In the genomic region with DNA sequence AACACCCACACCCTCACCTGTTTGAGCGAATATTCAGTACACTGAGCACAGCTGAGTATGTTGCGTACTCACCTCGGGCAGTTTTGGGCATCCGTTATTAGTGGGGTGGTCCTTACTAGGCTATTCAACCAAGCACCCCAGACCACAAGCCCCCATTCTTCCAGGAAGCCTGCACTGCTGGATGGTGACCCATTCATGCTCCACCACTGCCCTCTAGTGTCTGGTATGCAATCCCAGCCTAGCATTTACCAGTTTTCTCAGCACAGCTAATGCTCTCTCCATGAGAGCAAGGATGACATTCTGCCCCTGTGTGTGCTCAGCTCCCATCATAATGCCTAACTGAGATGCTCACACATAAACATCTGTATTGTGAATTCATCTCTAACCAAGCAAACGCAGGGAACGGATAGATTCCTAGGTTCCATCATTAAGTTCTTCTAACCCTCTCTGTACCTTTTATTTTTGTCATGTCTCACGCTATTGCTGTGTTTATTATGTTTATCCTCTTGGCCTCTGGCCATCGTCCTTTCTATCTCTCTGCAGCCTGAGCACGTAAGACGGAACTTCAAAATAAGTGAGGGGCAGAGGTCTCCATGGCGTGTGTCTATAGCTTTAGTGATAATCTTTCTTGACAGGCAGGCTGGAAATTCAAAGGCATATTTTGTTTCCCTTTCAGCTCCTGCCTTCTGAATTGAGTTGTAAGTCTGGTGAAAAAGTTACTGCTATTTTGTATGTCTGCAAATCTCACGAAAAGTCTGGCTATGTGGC, we compare ENCODE assay signal across 1 mouse cellular context.
TF ChIP-seq lines count a peak whose summit lies in the region.

No protein-coding gene starts in this region.

TF ChIP-seq in CH12.LX, 34 proteins besides CTCF, POLR2A, EP300 and RAD21 (continued from another document):
- TF ChIP-seq USF1 (IDR thresholded peaks at IDR 0.05; ENCODE audit: low read depth, low read length) (no peak), ZC3H11A (IDR thresholded peaks at IDR 0.05; ENCODE audit: low read depth, low read length) (peak; percentile 47), ZMIZ1 (IDR thresholded peaks at IDR 0.05; ENCODE audit: low read depth, low read length) (no peak)
